Mouse (Mus musculus) E14TG2a.4 (cell line): ENCODE data around the gene Nupl2.

Experiments used
- H3K27me3 ChIP-seq: 2 replicates; pipeline ENCODE4 v1.6.1; 2014; ENCODE audit warnings: low read length, control low read depth; ENCODE audit not compliant: insufficient read depth
- H3K36me3 ChIP-seq: 2 replicates; pipeline ENCODE4 v1.6.1; 2014; ENCODE audit warnings: low read length, control low read depth; ENCODE audit not compliant: insufficient read depth
- H3K4me1 ChIP-seq: replicated peaks from 2 replicates; pipeline ENCODE4 v1.6.1; 2014; ENCODE audit warnings: low read depth, low read length, control low read depth
- H3K4me3 ChIP-seq: replicated peaks from 2 replicates; pipeline ENCODE4 v1.5.1; 2014; ENCODE audit warnings: mild to moderate bottlenecking, low read length
- H3K9me3 ChIP-seq: 2 replicates; pipeline ENCODE4 v1.6.1; 2014; ENCODE audit warnings: low read length, control low read depth
- CTCF ChIP-seq: conservative IDR thresholded peaks from 2 replicates; pipeline ENCODE4 v1.5.1; 2014; ENCODE audit warnings: low read length
- NANOG ChIP-seq: IDR thresholded peaks from 2 replicates; pipeline ENCODE4 v1.6.1; 2014; ENCODE audit warnings: borderline replicate concordance, low read length, mixed read lengths
- POU5F1 ChIP-seq: IDR thresholded peaks from 2 replicates; pipeline ENCODE4 v1.6.1; 2014; ENCODE audit warnings: low read length, borderline replicate concordance

The Nupl2 gene

DNA sequence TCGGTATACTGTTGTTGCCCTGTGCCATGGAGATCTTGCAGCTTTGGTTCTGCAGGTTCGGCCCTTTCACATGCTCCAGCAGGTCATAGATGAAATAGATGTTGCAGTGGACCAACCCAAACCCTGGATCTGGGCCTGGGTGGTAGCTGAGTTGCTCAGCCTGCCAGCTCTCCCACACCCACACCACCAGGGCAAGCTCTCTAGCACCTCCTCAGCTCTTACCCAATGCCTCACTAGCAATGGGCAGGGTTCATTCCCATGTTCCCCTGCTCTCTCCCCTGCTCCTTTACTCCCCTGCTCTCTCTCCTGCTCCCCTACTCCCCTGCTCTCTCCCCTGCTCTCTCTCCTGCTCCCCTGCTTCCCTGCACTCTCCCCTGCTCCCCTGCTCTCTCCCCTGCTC lies 27.1 kb downstream of the Nupl2 start:
- TF ChIP-seq NANOG: no peak
- TF ChIP-seq POU5F1: no peak
- TF ChIP-seq CTCF: no peak
- no peak overlapping the region for H3K4me3 ChIP-seq
- H3K9me3 ChIP-seq: peaks cover 15% of the 10 kb centered on the region
- H3K27me3 ChIP-seq: no peaks in the 10 kb centered on the region
- no peaks in the 10 kb centered on the region for H3K36me3 ChIP-seq
- H3K4me1 ChIP-seq: 0 out of 2 replicates have a peak, but pooled peaks cover 5% of the 10 kb centered on the region

DNA sequence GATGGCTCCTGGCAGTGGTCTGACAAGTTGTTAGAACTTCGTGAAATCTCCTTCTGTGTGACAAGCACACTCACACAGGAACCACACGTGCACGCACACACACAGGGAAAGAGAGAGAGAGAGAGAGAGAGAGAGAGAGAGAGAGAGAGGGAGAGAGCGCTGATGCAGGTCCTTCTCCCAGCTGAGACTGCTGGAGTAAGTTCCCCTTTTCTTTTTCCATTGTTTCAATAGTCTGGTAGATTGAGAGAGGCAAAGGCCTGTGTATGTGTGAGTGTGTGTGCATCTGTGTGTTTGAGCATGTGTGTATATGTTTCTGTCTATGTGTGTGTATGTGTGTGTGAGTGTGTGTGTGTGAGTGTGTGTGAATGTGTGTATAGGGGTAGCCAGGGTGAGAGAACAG lies 36.2 kb downstream of the Nupl2 start:
- TF ChIP-seq NANOG (no peak), CTCF (no peak), POU5F1 (no peak)
- Histone ChIP-seq H3K36me3 (no peaks in the 10 kb centered on the region), H3K9me3 (no peaks in the 10 kb centered on the region), H3K4me3 (no peak overlapping the region), H3K4me1 (peaks cover 20% of the 10 kb centered on the region), H3K27me3 (no peaks in the 10 kb centered on the region)

DNA sequence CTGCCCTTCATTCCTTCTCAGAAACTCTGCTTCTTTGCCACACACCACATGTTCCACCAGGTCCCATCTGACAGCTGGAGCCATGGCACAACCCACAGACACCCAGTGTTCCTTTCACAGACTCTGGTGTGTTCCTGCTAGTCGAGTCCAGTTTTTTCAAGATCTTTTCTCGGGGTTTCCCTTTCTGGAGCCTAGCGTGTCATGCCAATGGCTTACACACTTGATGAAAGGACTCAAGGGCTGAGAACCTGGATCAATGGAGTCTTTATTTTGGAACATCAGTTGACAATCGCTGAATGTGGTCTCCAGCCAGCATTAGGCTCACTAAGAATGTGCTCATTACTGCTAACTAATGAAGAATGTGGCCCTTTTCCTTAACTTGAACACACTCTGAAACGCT lies 37.7 kb downstream of the Nupl2 start:
- no peak overlapping the region for H3K4me3 ChIP-seq
- no peaks in the 10 kb centered on the region for H3K36me3 ChIP-seq
- H3K4me1 ChIP-seq: peaks cover 30% of the 10 kb centered on the region
- H3K9me3 ChIP-seq: no peaks in the 10 kb centered on the region
- no peak for TF ChIP-seq POU5F1
- TF ChIP-seq NANOG: no peak
- no peak for TF ChIP-seq CTCF
- H3K27me3 ChIP-seq: no peaks in the 10 kb centered on the region

DNA sequence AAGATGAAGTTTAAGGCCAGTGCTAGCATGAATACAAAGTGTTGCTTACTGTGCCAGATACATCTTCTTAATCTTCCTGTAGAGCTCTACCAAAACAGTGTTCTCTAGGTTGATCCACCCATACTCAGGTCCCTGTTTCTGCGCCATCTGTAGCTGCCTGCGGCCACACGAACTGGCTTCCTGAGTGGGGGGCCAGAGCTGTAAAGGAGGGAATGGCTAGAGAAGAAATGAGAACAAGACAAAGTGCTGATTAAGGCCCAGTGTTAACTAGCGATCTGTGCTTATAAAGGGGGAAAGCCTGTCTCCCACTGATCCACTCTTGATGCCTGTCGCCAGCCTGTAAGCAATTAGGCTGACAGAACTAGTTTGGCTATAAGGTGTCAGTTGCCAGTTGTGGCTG lies 38.5 kb downstream of the Nupl2 start:
- Histone ChIP-seq H3K4me1 (peaks cover 37% of the 10 kb centered on the region), H3K36me3 (no peaks in the 10 kb centered on the region), H3K9me3 (no peaks in the 10 kb centered on the region), H3K4me3 (no peak overlapping the region), H3K27me3 (no peaks in the 10 kb centered on the region)
- TF ChIP-seq POU5F1 (no peak), NANOG (no peak), CTCF (no peak)

DNA sequence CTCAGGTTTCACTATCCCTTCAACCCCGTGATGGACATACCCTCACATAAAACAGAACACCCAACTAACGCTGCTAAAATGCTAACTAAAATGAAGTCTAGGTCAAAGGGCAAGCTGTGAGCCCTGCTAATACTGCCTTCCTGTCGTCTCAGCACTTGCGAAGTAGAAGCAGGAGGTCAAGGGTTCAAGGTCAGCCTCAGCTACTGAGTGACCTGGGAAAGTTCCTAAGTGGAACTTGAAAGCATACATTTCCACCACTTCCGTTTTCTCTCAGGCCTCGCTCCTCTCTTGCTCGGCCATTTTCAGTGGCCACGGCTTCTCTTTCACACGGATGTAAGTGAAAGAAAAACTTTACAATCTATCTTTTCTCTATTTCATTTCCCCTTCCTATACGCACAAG lies 43.2 kb downstream of the Nupl2 start:
- H3K4me3 ChIP-seq: no peak overlapping the region
- no peaks in the 10 kb centered on the region for H3K9me3 ChIP-seq
- TF ChIP-seq CTCF (no peak), NANOG (peak; percentile 61; the same call in 1 of the 2 replicates), POU5F1 (no peak)
- no peaks in the 10 kb centered on the region for H3K36me3 ChIP-seq
- peaks cover 63% of the 10 kb centered on the region for H3K4me1 ChIP-seq
- no peaks in the 10 kb centered on the region for H3K27me3 ChIP-seq

DNA sequence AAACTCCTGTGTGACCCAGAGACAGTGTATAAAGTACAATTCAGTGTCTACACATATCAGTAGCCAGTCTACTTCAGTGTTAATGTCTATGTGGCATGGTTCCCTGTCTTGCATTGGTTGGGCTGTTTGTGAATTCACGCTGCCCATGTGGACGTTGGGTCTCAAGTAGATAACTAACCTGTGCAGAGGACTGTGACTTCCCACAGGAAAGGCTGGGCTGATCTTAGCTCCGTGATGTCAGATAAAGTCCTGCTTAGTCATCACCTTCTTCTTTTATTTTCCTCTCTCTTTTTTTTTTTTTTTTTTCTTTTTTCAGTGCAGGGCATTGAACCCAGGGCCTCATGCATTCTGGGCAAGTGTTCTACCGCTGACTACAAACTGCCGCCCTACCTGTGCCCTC lies 43.7 kb downstream of the Nupl2 start:
- no peak for TF ChIP-seq NANOG
- no peak for TF ChIP-seq POU5F1
- no peak for TF ChIP-seq CTCF

DNA sequence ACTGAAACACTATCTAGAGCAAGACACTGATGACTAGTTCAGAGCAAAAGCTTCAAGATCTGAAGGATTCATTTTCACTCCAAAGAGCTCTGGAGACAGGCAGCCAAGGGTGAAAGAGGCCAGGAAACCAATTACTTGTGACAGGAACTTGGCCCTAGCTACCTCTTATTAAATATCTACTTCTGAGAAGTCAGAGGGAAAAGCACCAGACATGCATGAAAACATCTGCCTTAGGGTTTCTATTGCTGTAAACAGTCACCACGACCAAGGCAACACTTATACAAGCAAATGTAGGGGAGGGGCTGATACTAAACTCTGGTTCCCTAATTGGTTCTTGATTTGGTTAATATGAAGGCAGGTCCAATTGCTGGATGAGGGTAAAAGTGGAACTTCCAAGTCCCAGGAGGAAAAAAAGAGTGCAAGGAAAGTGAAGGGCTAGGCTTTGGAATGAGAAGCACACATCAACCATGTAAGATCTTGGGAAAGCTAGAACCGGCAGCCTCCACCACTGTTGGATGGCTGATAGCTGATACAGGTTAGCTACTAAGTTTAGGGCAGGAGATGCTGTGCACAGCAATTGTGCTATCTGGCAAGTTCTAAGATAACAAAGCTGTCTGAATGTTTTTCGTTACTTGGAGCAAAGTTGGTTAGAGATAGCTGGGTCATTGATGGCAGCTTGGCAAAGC lies 49.2 kb downstream of the Nupl2 start:
- Histone ChIP-seq H3K36me3 (no peaks in the 10 kb centered on the region), H3K4me1 (peaks cover 38% of the 10 kb centered on the region), H3K9me3 (no peaks in the 10 kb centered on the region), H3K27me3 (no peaks in the 10 kb centered on the region), H3K4me3 (no peak overlapping the region)
- TF ChIP-seq POU5F1 (no peak), NANOG (no peak), CTCF (no peak)

More for the DNA sequence above, 43.7 kb downstream of the Nupl2 start:
- Histone ChIP-seq H3K4me3 (no peak overlapping the region), H3K9me3 (no peaks in the 10 kb centered on the region), H3K36me3 (no peaks in the 10 kb centered on the region), H3K27me3 (no peaks in the 10 kb centered on the region), H3K4me1 (peaks cover 64% of the 10 kb centered on the region)

DNA sequence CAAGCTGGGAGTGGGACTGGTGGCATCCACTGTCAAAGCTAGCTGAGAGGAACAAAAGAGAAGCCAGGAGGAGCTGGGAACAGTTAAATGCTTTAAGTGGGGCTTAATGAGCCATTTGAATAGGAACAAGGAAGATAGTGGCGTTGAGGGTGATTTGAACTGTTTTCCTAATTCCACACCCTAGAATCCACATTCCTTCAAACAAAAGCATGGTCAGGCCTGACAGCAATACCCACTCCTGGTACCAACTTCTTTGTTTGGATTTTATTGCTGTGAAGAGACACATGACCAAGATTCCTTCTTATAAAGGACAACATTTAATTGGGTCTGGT lies 49.8 kb downstream of the Nupl2 start:
- no peaks in the 10 kb centered on the region for H3K9me3 ChIP-seq
- peaks cover 33% of the 10 kb centered on the region for H3K4me1 ChIP-seq
- H3K36me3 ChIP-seq: no peaks in the 10 kb centered on the region
- TF ChIP-seq POU5F1 (no peak), NANOG (peak; percentile 92), CTCF (no peak)
- H3K4me3 ChIP-seq: no peak overlapping the region
- H3K27me3 ChIP-seq: no peaks in the 10 kb centered on the region

DNA sequence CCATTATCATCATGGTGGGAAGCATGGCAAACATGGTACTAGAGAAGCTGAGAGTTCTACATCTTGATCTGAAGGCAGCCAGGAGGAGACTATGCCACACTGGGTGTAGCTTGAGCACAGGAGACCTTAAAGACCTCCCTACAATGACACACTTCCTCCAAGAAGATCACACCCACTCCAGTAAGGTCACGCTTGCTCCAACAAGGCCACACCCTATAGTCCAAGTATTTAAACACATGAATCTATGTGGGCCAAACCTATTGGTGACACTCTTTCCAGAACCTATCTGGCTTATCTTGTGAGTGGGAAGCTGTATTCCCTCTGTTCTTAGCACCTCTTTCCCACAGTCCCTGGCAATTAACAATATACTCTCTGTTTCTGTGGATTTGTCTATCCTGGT lies 50.1 kb downstream of the Nupl2 start:
- Histone ChIP-seq H3K27me3 (no peaks in the 10 kb centered on the region), H3K36me3 (no peaks in the 10 kb centered on the region), H3K9me3 (no peaks in the 10 kb centered on the region), H3K4me1 (peaks cover 29% of the 10 kb centered on the region), H3K4me3 (no peak overlapping the region)
- TF ChIP-seq POU5F1 (no peak), CTCF (no peak), NANOG (no peak)
